Mouse (Mus musculus) right cerebral cortex, postnatal 36 days (tissue): ENCODE results near the gene Dhrs7.
"Not testable (repeated sequence)": the region's sequence is repeated elsewhere in the genome, so short reads cannot be mapped to it uniquely, and the experiment has no call there.

Source experiments
- DNase-seq, 2 experiments: peaks; one replicate each; pipeline ENCODE4 v3.0.0; 2022; ENCODE audit warnings: low spot score in 2 of 2, mixed read lengths in 1 of 2

Gene Dhrs7

GRCm38 (mm10) chr12:72664735-72665337 is at the start of gene Dhrs7:
TSS of gene Dhrs7 (minus strand) at chr12:72664909.
- peak; percentile 65 to 78 for DNase-seq

GRCm38 (mm10) chr12:72709981-72710380 is 45.3 kb upstream of the Dhrs7 start:
- DNase-seq = no peak

- DNase-seq = no peak
These were observed 39.4 kb upstream of the Dhrs7 start for GRCm38 (mm10) chr12:72704068-72704467.

GRCm38 (mm10) chr12:72700013-72700412 is 35.3 kb upstream of the Dhrs7 start:
- no peak for DNase-seq

- no peak for DNase-seq
These were observed 30.3 kb upstream of the Dhrs7 start for GRCm38 (mm10) chr12:72694901-72695463.

GRCm38 (mm10) chr12:72694438-72694837 is 29.7 kb upstream of the Dhrs7 start:
- no peak for DNase-seq

- no peak for DNase-seq
These were observed 29.2 kb upstream of the Dhrs7 start for GRCm38 (mm10) chr12:72693895-72694294.

GRCm38 (mm10) chr12:72688281-72688680 is 23.6 kb upstream of the Dhrs7 start:
- not testable (repeated sequence) for DNase-seq

GRCm38 (mm10) chr12:72687741-72688140 is 23.0 kb upstream of the Dhrs7 start:
- DNase-seq = not testable (repeated sequence)

GRCm38 (mm10) chr12:72686566-72686965 is 21.9 kb upstream of the Dhrs7 start:
- not testable (repeated sequence) for DNase-seq

- no peak for DNase-seq
These were observed 18.9 kb upstream of the Dhrs7 start for GRCm38 (mm10) chr12:72683612-72684011.

GRCm38 (mm10) chr12:72682511-72683282 is 18.0 kb upstream of the Dhrs7 start:
- no peak for DNase-seq

GRCm38 (mm10) chr12:72681919-72682318 is 17.2 kb upstream of the Dhrs7 start:
- DNase-seq = no peak

- no peak for DNase-seq
These were observed 14.9 kb upstream of the Dhrs7 start for GRCm38 (mm10) chr12:72679635-72680034.

- no peak for DNase-seq
These were observed 10.1 kb upstream of the Dhrs7 start for GRCm38 (mm10) chr12:72674820-72675219.

GRCm38 (mm10) chr12:72674079-72674797 is 9.5 kb upstream of the Dhrs7 start:
- no peak for DNase-seq

GRCm38 (mm10) chr12:72671516-72672135 is 6.9 kb upstream of the Dhrs7 start:
- DNase-seq = no peak

GRCm38 (mm10) chr12:72670921-72671320 is 6.2 kb upstream of the Dhrs7 start:
- DNase-seq = no peak

- DNase-seq = no peak
These were observed 3.3 kb upstream of the Dhrs7 start for GRCm38 (mm10) chr12:72667868-72668469.

- no peak for DNase-seq
These were observed 1.3 kb upstream of the Dhrs7 start for GRCm38 (mm10) chr12:72666015-72666414.

GRCm38 (mm10) chr12:72664020-72664734 is 532 bp downstream of the Dhrs7 start:
- DNase-seq = no peak
